Mouse (Mus musculus) kidney, adult 2 months (tissue): ENCODE measurements around the gene Pagr1b. TPM values are rescaled to one million over a fixed set of nuclear protein-coding genes. Genes with fewer than 3 reads are reported as not detected.

Experiments
- DNase-seq: peaks from one replicate; pipeline ENCODE4 v3.0.0; 2021
- H3K27ac ChIP-seq: fragments of 200-500 bp; 2 replicates; pipeline ENCODE4 v1.5.1; 2012; ENCODE audit warnings: low read depth, low read length, control low read depth, inconsistent platforms; ENCODE audit not compliant: insufficient read depth
- H3K27me3 ChIP-seq: fragments of 200-500 bp; replicated peaks from 2 replicates; pipeline ENCODE4 v1.6.1; 2012; ENCODE audit warnings: mild to moderate bottlenecking, moderate library complexity, low read length, inconsistent platforms; ENCODE audit not compliant: control insufficient read depth, insufficient read depth
- H3K36me3 ChIP-seq: fragments of 200-500 bp; 2 replicates; pipeline ENCODE4 v1.6.1; 2012; ENCODE audit warnings: mild to moderate bottlenecking, moderate library complexity, low read length, inconsistent platforms; ENCODE audit not compliant: control insufficient read depth, insufficient read depth
- H3K4me1 ChIP-seq: fragments of 200-500 bp; 2 replicates; pipeline ENCODE4 v1.6.1; 2011; ENCODE audit warnings: low read length; ENCODE audit not compliant: control insufficient read depth, insufficient read depth
- H3K4me3 ChIP-seq: fragments of 200-500 bp; 2 replicates; pipeline ENCODE4 v1.5.1; 2011; ENCODE audit warnings: mild to moderate bottlenecking, low read depth, low read length, control low read depth; ENCODE audit not compliant: insufficient read depth
- CTCF ChIP-seq: fragments of 200-500 bp; conservative IDR thresholded peaks from 2 replicates; pipeline ENCODE4 v1.5.1; 2011; ENCODE audit warnings: low read depth, mild to moderate bottlenecking, control low read depth, low read length, moderate library complexity, mixed read lengths; ENCODE audit not compliant: insufficient read depth, insufficient read length
- POLR2A ChIP-seq: fragments of 200-500 bp; IDR thresholded peaks from one replicate; pipeline ENCODE4 v1.6.1; 2011; ENCODE audit warnings: low read depth, low read length, control low read depth
- WGBS: fragments of 180-500 bp; shearing (Covaris S2); methylation state at CpG from one replicate; pipeline ENCODE4 v1.1.7; 2018; 5-methylcytosine and 5-hydroxymethylcytosine counted together
- polyA plus RNA-seq: library from polyadenylated mRNA; depleted of rRNA; stranded (reverse); fragments of >200 nt; gene quantifications from 2 replicates; pipeline ENCODE4 v1.2.3, GENCODE M21; 2012; rRNA removed

Gene Pagr1b
- polyA plus RNA-seq: 0.91 and 1.3 TPM in 2 replicates

DNA sequence TGATC is at the start of gene Pagr1b:
Pagr1b (minus strand) TSS at position 4 of the 5 bp plus-strand sequence.
- peaks cover 11% of the 10 kb centered on the region; the same call in 1 of the 2 replicates for H3K4me1 ChIP-seq
- peak within 1 kb of the TSS; percentile 89 for H3K4me3 ChIP-seq
- DNase-seq: no peak
- no peaks in the 10 kb centered on the region for H3K36me3 ChIP-seq
- peak within 1 kb of the TSS; percentile 96 for H3K27ac ChIP-seq
- no peaks in the 10 kb centered on the region for H3K27me3 ChIP-seq
- TF ChIP-seq CTCF (no peak), POLR2A (no peak)

- 91% methylated on average over 6 of the region's 6 CpGs for WGBS
- no peak for TF ChIP-seq POLR2A
- TF ChIP-seq CTCF: no peak
- no peaks in the 10 kb centered on the region for H3K36me3 ChIP-seq
- H3K4me3 ChIP-seq: no peak overlapping the region
- no peaks in the 10 kb centered on the region for H3K4me1 ChIP-seq
- DNase-seq: no peak
- no peak overlapping the region for H3K27ac ChIP-seq
- no peaks in the 10 kb centered on the region for H3K27me3 ChIP-seq
Measured at GRCm38 (mm10) chr7:127065538-127065937, 49.3 kb upstream of the Pagr1b start.

GRCm38 (mm10) chr7:127055026-127055585 is 38.8 kb upstream of the Pagr1b start:
- no peaks in the 10 kb centered on the region for H3K27me3 ChIP-seq
- H3K27ac ChIP-seq: no peak overlapping the region
- no peaks in the 10 kb centered on the region for H3K36me3 ChIP-seq
- H3K4me3 ChIP-seq: no peak overlapping the region
- WGBS: 71% methylated on average over 5 of the region's 5 CpGs
- TF ChIP-seq CTCF (no peak), POLR2A (no peak)
- no peaks in the 10 kb centered on the region for H3K4me1 ChIP-seq
- DNase-seq: no peak

GRCm38 (mm10) chr7:127041851-127042672 is 25.8 kb upstream of the Pagr1b start, which contains the start of gene Kif22:
TSS of gene Kif22 (minus strand) at chr7:127042471.
- peak within 1 kb of the TSS; percentile 26; the same call in 1 of the 2 replicates for H3K27ac ChIP-seq
- DNase-seq: peak; percentile 95
- H3K36me3 ChIP-seq: no peaks in the 10 kb centered on the region
- peaks cover 3% of the 10 kb centered on the region; the same call in 1 of the 2 replicates for H3K4me1 ChIP-seq
- peak within 1 kb of the TSS; percentile 79 for H3K4me3 ChIP-seq
- no peak for TF ChIP-seq CTCF
- no peak for TF ChIP-seq POLR2A
- no peaks in the 10 kb centered on the region for H3K27me3 ChIP-seq
- under 1% methylated on average over 53 of the region's 53 CpGs for WGBS

DNA sequence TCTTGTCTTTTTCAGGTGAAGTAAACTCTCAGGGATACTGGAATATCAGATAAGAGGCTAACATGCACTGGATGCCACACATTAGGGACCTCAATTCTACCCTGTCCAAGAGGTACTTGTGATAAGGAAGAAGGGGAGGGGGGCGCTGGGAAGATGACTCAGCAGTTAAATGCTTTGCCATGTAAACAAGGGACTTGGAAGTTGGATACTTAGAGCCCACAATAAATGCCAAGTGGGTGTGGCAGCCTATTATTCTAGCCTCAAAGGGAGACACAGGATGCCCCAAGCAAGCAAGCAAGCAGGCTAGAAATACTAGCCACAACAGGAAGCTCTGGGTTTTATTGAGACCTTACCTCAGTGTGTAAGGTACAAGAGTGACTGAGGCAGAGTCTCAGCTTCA is 15.0 kb upstream of the Pagr1b start:
- WGBS: 95% methylated on average over 1 of the region's 1 CpGs
- no peak overlapping the region for H3K4me3 ChIP-seq
- no peaks in the 10 kb centered on the region for H3K27me3 ChIP-seq
- no peak for DNase-seq
- H3K36me3 ChIP-seq: no peaks in the 10 kb centered on the region
- H3K27ac ChIP-seq: no peak overlapping the region
- no peak for TF ChIP-seq CTCF
- no peak for TF ChIP-seq POLR2A
- H3K4me1 ChIP-seq: peaks cover 4% of the 10 kb centered on the region; the same call in 1 of the 2 replicates

GRCm38 (mm10) chr7:127030172-127030571 is 13.9 kb upstream of the Pagr1b start:
- peaks cover 4% of the 10 kb centered on the region; the same call in 1 of the 2 replicates for H3K4me1 ChIP-seq
- no peak for DNase-seq
- H3K36me3 ChIP-seq: no peaks in the 10 kb centered on the region
- no peaks in the 10 kb centered on the region for H3K27me3 ChIP-seq
- H3K27ac ChIP-seq: no peak overlapping the region
- WGBS: 95% methylated on average over 1 of the region's 1 CpGs
- no peak overlapping the region for H3K4me3 ChIP-seq
- no peak for TF ChIP-seq POLR2A

GRCm38 (mm10) chr7:127027885-127028284 is 11.6 kb upstream of the Pagr1b start:
- Histone ChIP-seq H3K36me3 (no peaks in the 10 kb centered on the region), H3K4me1 (peaks cover 15% of the 10 kb centered on the region), H3K27ac (peak overlapping the region; percentile 93), H3K4me3 (peak overlapping the region; percentile 69), H3K27me3 (no peaks in the 10 kb centered on the region)
- DNase-seq: no peak
- 50% methylated on average over 8 of the region's 8 CpGs for WGBS
- TF ChIP-seq POLR2A: no peak
- no peak for TF ChIP-seq CTCF
